Mouse (Mus musculus) megakaryocyte, embryonic 14.5 days (primary cell): ENCODE data around the gene Olfr169. TPM values are rescaled to one million over a fixed set of nuclear protein-coding genes. Genes with fewer than 3 reads are reported as not detected.
"Not testable (repeated sequence)": the region's sequence is repeated elsewhere in the genome, so short reads cannot be mapped to it uniquely, and the experiment has no call there.

Source experiments
- H3K27me3 ChIP-seq: replicated peaks from 2 replicates; pipeline ENCODE3; 2012; ENCODE audit warnings: inconsistent platforms
- H3K36me3 ChIP-seq: replicated peaks from 2 replicates; pipeline ENCODE3; 2012; ENCODE audit warnings: low read length, inconsistent platforms, mixed read lengths
- H3K4me1 ChIP-seq: 2 replicates; pipeline ENCODE4 v1.6.1; 2012; ENCODE audit warnings: inconsistent platforms
- H3K4me3 ChIP-seq: replicated peaks from 2 replicates; pipeline ENCODE3; 2012; ENCODE audit warnings: moderate library complexity, mild to moderate bottlenecking, inconsistent platforms
- H3K9me3 ChIP-seq: 2 replicates; pipeline ENCODE4 v1.6.1; 2012; ENCODE audit warnings: inconsistent platforms
- FLI1 ChIP-seq: IDR thresholded peaks from 2 replicates; pipeline ENCODE4 v1.6.1; 2012; ENCODE audit warnings: low read length, inconsistent platforms, mixed read lengths
- GATA1 ChIP-seq: IDR thresholded peaks from 3 replicates; pipeline ENCODE4 v1.6.1; 2012; ENCODE audit warnings: mixed read lengths, low read length, inconsistent platforms, borderline replicate concordance
- polyA plus RNA-seq: library from polyadenylated mRNA; stranded (reverse); fragments of >175 nt; gene quantifications from 2 replicates; pipeline ENCODE4 v1.2.3, GENCODE M21; 2012; ENCODE audit warnings: low replicate concordance; ENCODE audit not compliant: insufficient read depth

Olfr169 gene
- not detected in 2 replicates for polyA plus RNA-seq

- not testable (repeated sequence) for H3K36me3 ChIP-seq, H3K4me3 ChIP-seq, H3K9me3 ChIP-seq, H3K4me1 ChIP-seq, H3K27me3 ChIP-seq
Observed at GRCm38 (mm10) chr16:19571709-19572108, at the start of gene Olfr169. Gene Olfr169 (minus strand): TSS chr16:19571809.

- H3K4me3 ChIP-seq, H3K9me3 ChIP-seq, H3K27me3 ChIP-seq, H3K4me1 ChIP-seq, H3K36me3 ChIP-seq: not testable (repeated sequence)
Observed at GRCm38 (mm10) chr16:19611782-19612181, 40.2 kb upstream of the Olfr169 start, which contains the start of gene Olfr170. Gene Olfr170 (minus strand): TSS chr16:19611882.

- H3K4me3 ChIP-seq = no peak overlapping the region
- H3K9me3 ChIP-seq = 0 out of 2 replicates have a peak, but pooled peaks cover 2% of the 10 kb centered on the region
- no peak for TF ChIP-seq GATA1
- no peak for TF ChIP-seq FLI1
- H3K27me3 ChIP-seq = no peaks in the 10 kb centered on the region
- no peaks in the 10 kb centered on the region for H3K36me3 ChIP-seq
- no peaks in the 10 kb centered on the region for H3K4me1 ChIP-seq
Observed at GRCm38 (mm10) chr16:19603166-19603565, 31.6 kb upstream of the Olfr169 start.

GRCm38 (mm10) chr16:19553429-19553828 is 18.2 kb downstream of the Olfr169 start:
- H3K9me3 ChIP-seq, H3K4me3 ChIP-seq, H3K36me3 ChIP-seq, H3K27me3 ChIP-seq, H3K4me1 ChIP-seq: not testable (repeated sequence)

- H3K4me3 ChIP-seq, H3K36me3 ChIP-seq, H3K4me1 ChIP-seq, H3K9me3 ChIP-seq, H3K27me3 ChIP-seq: not testable (repeated sequence)
Observed at GRCm38 (mm10) chr16:19552246-19552645, 19.4 kb downstream of the Olfr169 start.

GRCm38 (mm10) chr16:19535455-19535854 is 36.2 kb downstream of the Olfr169 start, which contains the start of gene Olfr168:
Gene Olfr168 (minus strand): TSS chr16:19535555.
- no peak within 1 kb of the TSS for H3K4me3 ChIP-seq
- H3K36me3 ChIP-seq = no peaks in the 10 kb centered on the region
- no peaks in the 10 kb centered on the region for H3K4me1 ChIP-seq
- 0 out of 2 replicates have a peak, but pooled peaks cover 3% of the 10 kb centered on the region for H3K9me3 ChIP-seq
- no peaks in the 10 kb centered on the region for H3K27me3 ChIP-seq
- no peak for TF ChIP-seq FLI1
- no peak for TF ChIP-seq GATA1

GRCm38 (mm10) chr16:19522166-19522565 is 49.4 kb downstream of the Olfr169 start, which contains the start of gene Olfr167:
Gene Olfr167 (minus strand): TSS chr16:19522266.
- Histone ChIP-seq H3K9me3 (no peaks in the 10 kb centered on the region), H3K4me3 (no peak within 1 kb of the TSS), H3K4me1 (no peaks in the 10 kb centered on the region), H3K27me3 (no peaks in the 10 kb centered on the region), H3K36me3 (no peaks in the 10 kb centered on the region)
- TF ChIP-seq FLI1 (no peak), GATA1 (no peak)

Other genes starting within 250 kb of the Olfr169 start
- not detected in 2 replicates for gene Olfr165, start 148.7 kb downstream of the Olfr169 start, polyA plus RNA-seq
- not detected in 2 replicates for gene Olfr166, start 88.1 kb downstream of the Olfr169 start, polyA plus RNA-seq
- not detected in 2 replicates for gene Olfr167, start 49.5 kb downstream of the Olfr169 start, polyA plus RNA-seq
- gene Olfr168, start 36.3 kb downstream of the Olfr169 start, polyA plus RNA-seq = not detected in 2 replicates
- not detected in 2 replicates for gene Olfr170, start 40.1 kb upstream of the Olfr169 start, polyA plus RNA-seq
- not detected in 2 replicates for gene Olfr171, start 58.1 kb upstream of the Olfr169 start, polyA plus RNA-seq
- not detected in 2 replicates for gene Lamp3, start 134.6 kb upstream of the Olfr169 start, polyA plus RNA-seq
- not detected in 2 replicates for gene B3gnt5, start 188.4 kb upstream of the Olfr169 start, polyA plus RNA-seq